Mouse (Mus musculus): Measurements from ENCODE around the gene Abhd6. TPM values are rescaled to one million over a fixed set of nuclear protein-coding genes. Genes with fewer than 3 reads are reported as not detected.

Gene Abhd6
- total RNA-seq, 1 experiment: 11.7 TPM

DNA sequence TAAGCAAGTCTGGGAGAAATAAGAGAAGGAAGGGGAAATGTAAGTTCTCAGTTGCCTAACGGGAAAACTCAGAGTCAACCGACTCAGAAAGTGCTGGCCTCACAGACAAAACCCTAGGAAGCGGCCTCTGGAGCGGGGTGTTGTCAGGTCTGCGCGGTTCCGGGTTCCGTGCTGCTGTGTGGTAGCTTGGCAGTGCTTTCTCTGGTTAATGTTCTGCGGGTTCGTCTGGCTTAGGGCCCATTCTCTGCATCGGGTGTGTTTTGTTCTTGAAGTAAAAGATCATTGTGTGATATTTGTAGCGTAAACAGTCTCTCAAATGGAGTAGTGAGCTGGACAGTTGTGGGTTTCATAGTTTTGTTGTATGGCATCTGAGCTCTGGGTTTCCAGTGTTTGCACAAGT, 100.0 kb downstream of the Abhd6 start:
- Histone ChIP-seq H3K36me3 (ENCODE audit: control insufficient read depth, insufficient read depth, low read length, poor library complexity, severe bottlenecking) (no peaks in the 10 kb centered on the region), H3K4me1 (ENCODE audit: control insufficient read depth in 2 of 2, insufficient read depth in 2 of 2, low read length in 2 of 2, poor library complexity in 1 of 2) (no peaks in the 10 kb centered on the region), H3K9ac (ENCODE audit: insufficient read depth, low read depth, low read length, poor library complexity, severe bottlenecking) (no peak overlapping the region), H3K27ac (ENCODE audit: insufficient read depth, low read depth, low read length, poor library complexity, severe bottlenecking) (no peak overlapping the region), H3K9me3 (ENCODE audit: control insufficient read depth, insufficient read depth, low read depth, low read length) (no peaks in the 10 kb centered on the region), H3K4me3 (ENCODE audit: insufficient read depth in 1 of 2, low read depth in 1 of 2, low read length in 2 of 2, poor library complexity in 1 of 2, severe bottlenecking in 1 of 2) (no peak overlapping the region)
- in situ Hi-C loops (cut with MboI; ENCODE audit: low sequenced_read_pairs in 2 of 2, unreplicated experiment in 2 of 2): no loop called here
- no peak for TF ChIP-seq ZC3H11A (IDR thresholded peaks at IDR 0.05; ENCODE audit: borderline replicate concordance, low read depth, low read length)
- TF ChIP-seq MAFK (IDR thresholded peaks at IDR 0.05; ENCODE audit: insufficient read depth, low read depth, low read length): no peak
- DNase-seq (ENCODE audit: low read depth, low spot score): no peak

Other genes with a start within 250 kb of the Abhd6 start
- not detected in 2 replicates for gene Gm26661, start 211.3 kb upstream of the Abhd6 start, total RNA-seq (2012; rRNA removed)
- gene Flnb, start 184.9 kb upstream of the Abhd6 start, total RNA-seq (2012; rRNA removed): 350 and 387 TPM in 2 replicates
- 1.0 and 4.0 TPM in 2 replicates for gene Gm45521, start 45.6 kb upstream of the Abhd6 start, total RNA-seq (2012; rRNA removed)
- 0.09 TPM in 1 of 2 replicates, not detected in the other for gene Dnase1l3, start 8.3 kb upstream of the Abhd6 start, total RNA-seq (2012; rRNA removed)
- 17.3 and 28.3 TPM in 2 replicates for gene Rpp14, start 77.5 kb downstream of the Abhd6 start, total RNA-seq (2012; rRNA removed)
- 5.4 and 5.7 TPM in 2 replicates for gene Pxk, start 95.3 kb downstream of the Abhd6 start, total RNA-seq (2012; rRNA removed)
- gene Pdhb, start 170.1 kb downstream of the Abhd6 start, total RNA-seq (2012; rRNA removed): 152 and 171 TPM in 2 replicates
- 9.3 and 11.9 TPM in 2 replicates for gene Kctd6, start 211.2 kb downstream of the Abhd6 start, total RNA-seq (2012; rRNA removed)

Measured in ES-E14 (cell line).